Mouse (Mus musculus) lung, postnatal 0 days (tissue): ENCODE results near the gene 9030612E09Rik.

Experiments
- CTCF ChIP-seq: IDR thresholded peaks from 2 replicates; pipeline ENCODE4 v1.5.1; 2016; ENCODE audit warnings: antibody characterized with exemption, mild to moderate bottlenecking
- EP300 ChIP-seq: IDR thresholded peaks from 2 replicates; pipeline ENCODE4 v1.6.1; 2016; ENCODE audit warnings: antibody characterized with exemption, mild to moderate bottlenecking, control low read depth

GRCm38 (mm10) chr10:43155046-43155560 lies 19.4 kb upstream of the 9030612E09Rik start:
- TF ChIP-seq CTCF (no peak), EP300 (no peak)
